Mouse (Mus musculus) midbrain, embryonic 13.5 days (tissue): ENCODE measurements at regions not wholly inside any gene's neighbourhood (a gene's known extent, or its start where the extent isn't known, plus 50 kb on each side); places are given as distances from the start of the nearest gene placed in this dataset.

ENCODE experiments used
- ATAC-seq: fragments of 200-750 bp; cut with Nextera tagmentation; 2 replicates; pipeline ENCODE4 v1.8.0; 2017; ENCODE audit warnings: mild to moderate bottlenecking, moderate TSS enrichment, moderate library complexity
- H3K27ac ChIP-seq: fragments of 300-500 bp; sonication (generic); 2 replicates; pipeline ENCODE4 v1.5.1; 2015; ENCODE audit warnings: inconsistent platforms, mild to moderate bottlenecking, moderate library complexity
- H3K27me3 ChIP-seq: fragments of 300-500 bp; sonication (generic); 2 replicates; pipeline ENCODE4 v1.6.1; 2015; ENCODE audit warnings: mild to moderate bottlenecking, inconsistent platforms
- H3K36me3 ChIP-seq: fragments of 300-500 bp; sonication (generic); 2 replicates; pipeline ENCODE4 v1.6.1; 2015; ENCODE audit warnings: mild to moderate bottlenecking, inconsistent platforms
- H3K4me1 ChIP-seq: fragments of 300-500 bp; sonication (generic); replicated peaks from 2 replicates; pipeline ENCODE4 v1.6.1; 2015; ENCODE audit warnings: inconsistent platforms
- H3K4me2 ChIP-seq: fragments of 300-500 bp; sonication (generic); replicated peaks from 2 replicates; pipeline ENCODE4 v1.6.1; 2015; ENCODE audit warnings: moderate library complexity, mild to moderate bottlenecking, inconsistent platforms
- H3K4me3 ChIP-seq: fragments of 300-500 bp; sonication (generic); replicated peaks from 2 replicates; pipeline ENCODE4 v1.5.1; 2015; ENCODE audit warnings: mild to moderate bottlenecking, inconsistent platforms
- H3K9ac ChIP-seq: fragments of 300-500 bp; sonication (generic); replicated peaks from 2 replicates; pipeline ENCODE4 v1.6.1; 2015; ENCODE audit warnings: mild to moderate bottlenecking, inconsistent platforms
- H3K9me3 ChIP-seq: fragments of 300-500 bp; sonication (generic); 2 replicates; pipeline ENCODE4 v1.6.1; 2016; ENCODE audit warnings: mild to moderate bottlenecking, inconsistent platforms
- WGBS: fragments of 180-500 bp; shearing (Covaris S2); methylation state at CpG from one replicate; pipeline ENCODE4 v1.1.7; 2015; 5-methylcytosine and 5-hydroxymethylcytosine counted together

DNA sequence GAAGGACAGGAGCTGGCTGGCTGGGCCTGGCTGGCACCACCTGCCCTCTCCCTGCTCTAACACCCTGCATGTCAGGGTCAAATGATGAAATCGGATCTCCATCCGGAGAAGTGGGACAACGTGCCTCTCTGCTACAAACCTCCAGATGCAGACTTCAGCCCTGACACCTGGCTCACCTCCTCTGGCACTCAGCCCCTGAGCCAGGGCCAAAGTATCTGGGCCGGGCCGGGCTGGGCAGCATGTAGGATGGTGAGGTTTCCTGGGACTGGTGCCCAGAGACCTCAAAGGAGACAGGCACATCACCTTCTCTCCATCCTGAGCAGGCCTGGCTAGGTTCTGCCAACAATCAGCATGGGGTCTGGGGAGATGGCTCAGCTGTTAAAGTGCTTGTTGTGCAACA lies 113.5 kb downstream of the Tfcp2l1 start:
- no peak overlapping the region for H3K9ac ChIP-seq
- H3K4me2 ChIP-seq = no peak overlapping the region
- no peak overlapping the region for H3K4me3 ChIP-seq
- no peaks in the 10 kb centered on the region for H3K36me3 ChIP-seq
- no peaks in the 10 kb centered on the region for H3K4me1 ChIP-seq
- 93% methylated on average over 5 of the region's 5 CpGs for WGBS
- no peaks in the 10 kb centered on the region for H3K9me3 ChIP-seq
- no peaks in the 10 kb centered on the region for H3K27me3 ChIP-seq
- no peak overlapping the region for H3K27ac ChIP-seq
- no peak for ATAC-seq

DNA sequence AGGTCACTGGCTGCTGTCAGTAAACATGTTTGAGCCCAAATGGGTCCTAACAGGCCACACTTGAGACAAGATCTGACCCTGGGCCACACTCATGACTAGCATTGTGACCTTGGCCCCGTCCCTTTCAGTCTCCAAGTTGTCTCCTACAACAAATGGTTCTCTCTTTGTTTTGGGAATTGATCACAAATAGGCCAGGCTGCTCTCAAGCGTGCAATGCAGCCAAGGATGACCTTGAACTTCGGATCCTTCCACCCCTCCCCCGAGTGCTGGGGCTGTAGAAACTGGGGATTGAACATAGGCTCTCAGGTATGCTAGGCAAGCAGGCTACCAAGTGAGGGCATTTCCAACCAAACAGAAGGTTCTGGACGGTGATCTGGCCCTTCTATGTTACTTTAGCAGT lies 120.5 kb downstream of the Tfcp2l1 start:
- no peak overlapping the region for H3K9ac ChIP-seq
- no peak for ATAC-seq
- H3K36me3 ChIP-seq = no peaks in the 10 kb centered on the region
- no peak overlapping the region for H3K4me2 ChIP-seq
- H3K9me3 ChIP-seq = no peaks in the 10 kb centered on the region
- no peaks in the 10 kb centered on the region for H3K27me3 ChIP-seq
- no peak overlapping the region for H3K4me3 ChIP-seq
- no peak overlapping the region for H3K27ac ChIP-seq
- WGBS = 69% methylated on average over 5 of the region's 5 CpGs
- H3K4me1 ChIP-seq = no peaks in the 10 kb centered on the region

DNA sequence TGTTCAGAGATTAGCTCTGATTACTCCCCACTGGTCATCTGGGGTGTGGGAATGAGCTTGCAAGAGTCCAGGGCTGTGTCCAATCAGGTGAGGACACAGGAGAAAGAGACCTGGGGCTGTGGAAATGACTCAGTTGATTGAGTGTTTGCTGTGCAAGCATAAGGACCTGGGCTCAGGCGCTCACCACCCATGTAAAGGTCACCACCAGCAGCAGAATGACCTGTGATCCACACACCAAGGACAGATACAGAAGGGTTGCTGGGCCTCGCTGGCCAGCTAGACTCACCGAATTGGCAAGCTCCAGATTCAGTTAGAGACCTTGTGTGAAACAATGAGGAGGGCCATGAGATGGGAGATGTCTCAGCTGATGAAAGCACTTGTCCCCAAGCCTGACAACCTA lies 125.1 kb downstream of the Tfcp2l1 start:
- ATAC-seq = no peak
- no peaks in the 10 kb centered on the region for H3K36me3 ChIP-seq
- H3K4me3 ChIP-seq = no peak overlapping the region
- H3K9ac ChIP-seq = no peak overlapping the region
- no peak overlapping the region for H3K4me2 ChIP-seq
- H3K27me3 ChIP-seq = no peaks in the 10 kb centered on the region
- H3K27ac ChIP-seq = no peak overlapping the region
- WGBS = 84% methylated on average over 3 of the region's 3 CpGs
- H3K9me3 ChIP-seq = no peaks in the 10 kb centered on the region
- H3K4me1 ChIP-seq = peaks cover 7% of the 10 kb centered on the region; the same call in 1 of the 2 replicates

DNA sequence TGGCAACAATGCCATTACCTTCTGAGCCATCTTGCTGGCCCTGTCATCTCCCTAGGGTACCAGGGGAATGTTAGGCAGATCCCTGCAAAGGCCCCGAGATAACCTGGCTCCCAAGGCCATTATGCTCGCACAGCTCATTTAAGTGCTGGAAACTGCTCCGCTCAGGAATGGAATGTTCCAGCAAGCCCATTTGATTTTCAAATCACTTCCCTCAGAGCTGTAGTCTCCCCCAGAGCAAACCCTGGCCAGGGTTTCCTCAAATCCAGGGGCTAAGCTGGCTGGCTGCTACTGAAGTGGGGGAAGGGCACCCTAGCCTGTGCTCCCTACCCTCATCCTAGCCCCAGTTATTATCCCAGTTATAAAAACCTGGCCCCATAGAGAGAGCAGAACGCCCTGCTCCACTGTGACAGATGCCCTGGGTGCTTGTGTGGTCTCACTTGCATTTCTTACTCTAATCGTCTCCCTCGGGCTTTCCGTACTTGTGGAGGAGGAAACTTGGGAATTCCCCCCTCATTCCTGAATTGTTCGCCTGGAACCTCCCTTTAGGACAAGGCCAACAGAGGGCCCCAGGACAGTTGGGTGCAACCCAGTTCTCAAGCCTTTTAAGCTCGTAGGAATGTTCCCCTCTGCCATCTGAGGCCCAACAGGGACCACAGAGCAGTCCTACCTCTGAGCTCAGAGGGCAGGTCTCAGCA lies 128.6 kb downstream of the Tfcp2l1 start:
- Histone ChIP-seq H3K9me3 (no peaks in the 10 kb centered on the region), H3K4me1 (peaks cover 9% of the 10 kb centered on the region; the same call in 1 of the 2 replicates), H3K27me3 (no peaks in the 10 kb centered on the region), H3K27ac (no peak overlapping the region), H3K4me3 (no peak overlapping the region), H3K36me3 (no peaks in the 10 kb centered on the region), H3K4me2 (no peak overlapping the region), H3K9ac (0 out of 2 replicates have a peak overlapping the region, but pooled peaks have one; percentile 19)
- whole genome bisulfite sequencing = 58% methylated on average over 9 of the region's 9 CpGs
- no peak for ATAC-seq

DNA sequence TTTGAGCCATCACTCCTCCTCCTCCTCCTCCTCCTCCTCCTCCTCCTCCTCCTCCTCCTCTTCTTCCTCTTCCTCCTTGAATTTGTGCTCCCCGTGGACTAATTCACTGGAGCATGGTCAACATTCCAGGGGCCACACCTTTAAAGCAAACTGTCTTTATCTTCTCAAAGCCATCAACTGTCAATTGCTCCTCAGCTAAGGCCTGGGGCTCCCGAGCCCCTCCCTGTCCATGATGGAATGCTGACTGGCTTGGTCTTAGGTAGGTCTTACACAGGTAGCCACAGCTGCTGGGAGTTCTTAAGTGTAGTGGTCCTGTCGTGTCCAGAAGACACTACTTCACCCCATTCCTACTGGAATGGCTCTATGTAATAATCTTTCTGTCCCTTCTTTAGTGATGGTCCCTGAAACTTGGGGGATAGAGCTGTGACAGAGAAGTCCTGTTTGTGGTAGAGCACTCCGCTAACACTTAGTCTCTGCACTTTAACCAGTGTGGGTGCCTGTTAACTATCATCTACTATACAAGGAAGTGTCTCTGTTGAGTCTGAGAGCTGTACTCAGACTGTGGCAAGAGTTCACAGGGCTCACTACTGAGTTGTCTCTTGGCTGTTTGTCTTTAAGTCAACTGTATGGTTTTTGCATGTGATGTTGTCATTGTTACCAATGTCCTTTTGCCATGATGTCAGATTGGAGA lies 129.7 kb downstream of the Tfcp2l1 start:
- Histone ChIP-seq H3K27me3 (no peaks in the 10 kb centered on the region), H3K9me3 (no peaks in the 10 kb centered on the region), H3K27ac (no peak overlapping the region), H3K4me2 (no peak overlapping the region), H3K4me1 (peaks cover 9% of the 10 kb centered on the region; the same call in 1 of the 2 replicates), H3K36me3 (no peaks in the 10 kb centered on the region), H3K9ac (no peak overlapping the region), H3K4me3 (no peak overlapping the region)
- WGBS = 82% methylated on average over 3 of the region's 4 CpGs
- no peak for ATAC-seq

DNA sequence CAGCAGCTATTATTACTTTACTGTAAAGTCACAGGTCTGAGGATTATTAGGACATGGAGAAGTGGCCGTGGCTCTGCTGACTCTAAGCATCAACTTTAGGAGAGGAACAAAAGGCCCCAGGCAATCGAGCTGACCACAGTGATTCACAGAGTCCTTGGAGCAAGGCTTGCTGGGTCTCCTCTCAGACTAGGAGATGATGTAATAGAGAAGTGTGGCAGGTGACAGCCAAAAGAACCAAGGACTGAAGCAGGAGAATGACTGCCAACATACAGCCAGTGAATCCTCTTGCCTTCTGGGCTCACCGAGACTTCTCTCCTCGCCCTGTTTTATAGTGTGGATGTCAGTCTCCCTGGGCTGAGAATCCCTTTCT lies 130.3 kb downstream of the Tfcp2l1 start:
- WGBS = 69% methylated on average over 4 of the region's 4 CpGs
- Histone ChIP-seq H3K9ac (no peak overlapping the region), H3K36me3 (no peaks in the 10 kb centered on the region), H3K27me3 (no peaks in the 10 kb centered on the region), H3K27ac (no peak overlapping the region), H3K9me3 (no peaks in the 10 kb centered on the region), H3K4me3 (no peak overlapping the region), H3K4me2 (no peak overlapping the region), H3K4me1 (peaks cover 9% of the 10 kb centered on the region; the same call in 1 of the 2 replicates)
- ATAC-seq = no peak

DNA sequence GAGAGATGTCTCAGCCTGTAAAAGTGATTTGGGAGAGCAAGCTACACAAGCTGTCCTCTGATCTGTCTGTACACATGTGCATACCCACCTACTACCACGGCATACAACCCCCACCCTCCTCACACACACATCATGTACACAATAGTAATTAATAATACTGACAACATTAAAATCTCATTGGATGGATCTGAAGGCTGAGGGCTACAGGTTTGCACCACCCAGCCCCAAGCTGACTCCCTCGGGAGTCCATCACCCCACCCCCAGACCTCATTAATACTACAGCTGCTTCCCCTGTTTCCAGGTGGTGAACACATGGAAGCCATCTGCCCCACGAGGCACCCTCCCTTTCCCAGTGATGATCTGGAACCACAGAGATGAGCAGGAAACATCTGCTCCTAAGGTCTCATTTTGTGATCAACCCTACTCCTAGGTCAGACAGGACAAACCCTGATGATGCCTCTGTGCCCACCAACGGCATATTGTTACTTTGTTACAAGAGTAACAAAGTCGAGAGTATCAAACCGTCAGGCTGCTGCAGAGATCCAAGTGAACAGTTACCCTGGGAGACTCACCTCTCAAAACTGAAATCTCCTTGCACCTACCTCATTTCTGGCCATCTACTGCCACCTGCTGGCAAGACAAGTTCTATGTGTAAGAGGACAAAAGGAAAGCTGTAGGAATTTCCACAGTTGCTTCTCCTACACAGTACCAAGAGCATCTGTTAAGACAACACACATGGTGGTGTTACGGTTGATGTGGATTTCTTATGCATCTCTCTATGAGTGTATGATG lies 131.6 kb downstream of the Tfcp2l1 start:
- Histone ChIP-seq H3K36me3 (no peaks in the 10 kb centered on the region), H3K9ac (no peak overlapping the region), H3K27ac (no peak overlapping the region), H3K4me1 (peaks cover 9% of the 10 kb centered on the region; the same call in 1 of the 2 replicates), H3K4me3 (no peak overlapping the region), H3K27me3 (no peaks in the 10 kb centered on the region), H3K4me2 (no peak overlapping the region), H3K9me3 (no peaks in the 10 kb centered on the region)
- ATAC-seq = peak; percentile 77
- 36% methylated on average over 7 of the region's 7 CpGs for WGBS

DNA sequence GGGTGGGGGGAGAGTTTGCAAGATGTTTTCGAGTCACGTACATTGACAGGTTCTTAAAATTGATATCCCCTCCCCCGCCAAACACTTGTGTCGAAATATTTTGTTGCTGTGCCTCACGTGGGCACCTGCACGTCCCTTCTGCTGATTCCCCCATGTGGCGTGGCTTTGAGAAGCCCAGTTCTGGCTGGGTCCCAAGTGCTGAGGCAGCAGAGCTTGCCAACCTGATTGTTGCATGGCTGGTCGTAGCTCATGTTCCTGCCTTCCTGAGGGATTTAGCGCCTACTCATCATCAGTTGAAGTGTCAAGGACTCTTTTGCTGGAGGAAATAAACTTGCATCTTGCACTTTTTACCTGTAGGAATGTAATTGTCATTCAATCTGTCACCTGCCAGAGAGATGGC lies 137.8 kb downstream of the Tfcp2l1 start:
- H3K9me3 ChIP-seq = no peaks in the 10 kb centered on the region
- H3K4me3 ChIP-seq = no peak overlapping the region
- no peak overlapping the region for H3K27ac ChIP-seq
- no peak for ATAC-seq
- H3K9ac ChIP-seq = no peak overlapping the region
- no peaks in the 10 kb centered on the region for H3K4me1 ChIP-seq
- H3K4me2 ChIP-seq = no peak overlapping the region
- 72% methylated on average over 9 of the region's 9 CpGs for WGBS
- no peaks in the 10 kb centered on the region for H3K27me3 ChIP-seq
- H3K36me3 ChIP-seq = no peaks in the 10 kb centered on the region

DNA sequence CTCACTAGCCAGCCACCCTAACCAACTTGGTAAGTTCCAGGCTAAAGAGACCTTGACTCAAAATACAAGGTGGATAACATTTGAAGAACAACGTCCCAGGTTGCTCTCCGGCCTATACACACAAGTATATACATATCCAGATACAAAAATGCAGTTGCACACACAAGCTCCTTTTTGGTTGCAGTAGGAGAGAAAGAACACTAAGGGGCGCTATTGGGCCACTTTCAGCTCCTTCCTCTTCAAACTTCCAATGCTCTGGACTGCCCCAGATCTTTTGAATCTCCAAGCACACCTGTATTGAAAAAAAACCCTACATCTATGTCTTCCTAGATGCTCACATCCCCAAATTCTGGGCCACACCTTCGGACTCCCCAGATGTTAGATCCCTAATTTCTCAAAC lies 141.1 kb downstream of the Tfcp2l1 start:
- H3K4me1 ChIP-seq = no peaks in the 10 kb centered on the region
- H3K27me3 ChIP-seq = no peaks in the 10 kb centered on the region
- no peak overlapping the region for H3K4me2 ChIP-seq
- H3K4me3 ChIP-seq = no peak overlapping the region
- WGBS = 29% methylated on average over 4 of the region's 4 CpGs
- no peaks in the 10 kb centered on the region for H3K9me3 ChIP-seq
- no peak overlapping the region for H3K9ac ChIP-seq
- no peak overlapping the region for H3K27ac ChIP-seq
- no peaks in the 10 kb centered on the region for H3K36me3 ChIP-seq
- no peak for ATAC-seq

DNA sequence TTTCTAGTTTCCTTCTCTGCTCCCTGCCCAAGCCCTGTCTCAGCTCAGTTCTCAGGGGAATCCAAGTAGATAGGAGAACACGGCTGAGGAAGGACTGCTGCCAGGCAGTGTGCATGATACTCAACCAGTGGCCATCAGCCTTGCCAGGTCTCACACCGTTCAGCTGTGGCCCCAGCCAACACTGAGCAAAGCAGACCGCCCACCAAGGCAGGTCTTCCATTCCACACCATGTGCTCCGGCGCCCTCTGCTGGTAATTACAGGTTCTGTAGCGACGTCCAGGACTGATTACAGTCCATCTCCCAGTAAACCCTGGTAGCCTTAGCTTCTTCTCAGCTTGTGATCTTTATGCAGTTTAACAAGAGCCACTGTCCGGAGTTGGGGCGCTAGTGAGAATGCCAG lies 144.5 kb downstream of the Tfcp2l1 start:
- WGBS = 18% methylated on average over 9 of the region's 9 CpGs
- Histone ChIP-seq H3K4me1 (peaks cover 22% of the 10 kb centered on the region), H3K27me3 (peaks cover 7% of the 10 kb centered on the region; the same call in 1 of the 2 replicates), H3K9me3 (no peaks in the 10 kb centered on the region), H3K27ac (no peak overlapping the region), H3K9ac (no peak overlapping the region), H3K36me3 (no peaks in the 10 kb centered on the region), H3K4me3 (no peak overlapping the region), H3K4me2 (no peak overlapping the region)
- ATAC-seq = no peak

DNA sequence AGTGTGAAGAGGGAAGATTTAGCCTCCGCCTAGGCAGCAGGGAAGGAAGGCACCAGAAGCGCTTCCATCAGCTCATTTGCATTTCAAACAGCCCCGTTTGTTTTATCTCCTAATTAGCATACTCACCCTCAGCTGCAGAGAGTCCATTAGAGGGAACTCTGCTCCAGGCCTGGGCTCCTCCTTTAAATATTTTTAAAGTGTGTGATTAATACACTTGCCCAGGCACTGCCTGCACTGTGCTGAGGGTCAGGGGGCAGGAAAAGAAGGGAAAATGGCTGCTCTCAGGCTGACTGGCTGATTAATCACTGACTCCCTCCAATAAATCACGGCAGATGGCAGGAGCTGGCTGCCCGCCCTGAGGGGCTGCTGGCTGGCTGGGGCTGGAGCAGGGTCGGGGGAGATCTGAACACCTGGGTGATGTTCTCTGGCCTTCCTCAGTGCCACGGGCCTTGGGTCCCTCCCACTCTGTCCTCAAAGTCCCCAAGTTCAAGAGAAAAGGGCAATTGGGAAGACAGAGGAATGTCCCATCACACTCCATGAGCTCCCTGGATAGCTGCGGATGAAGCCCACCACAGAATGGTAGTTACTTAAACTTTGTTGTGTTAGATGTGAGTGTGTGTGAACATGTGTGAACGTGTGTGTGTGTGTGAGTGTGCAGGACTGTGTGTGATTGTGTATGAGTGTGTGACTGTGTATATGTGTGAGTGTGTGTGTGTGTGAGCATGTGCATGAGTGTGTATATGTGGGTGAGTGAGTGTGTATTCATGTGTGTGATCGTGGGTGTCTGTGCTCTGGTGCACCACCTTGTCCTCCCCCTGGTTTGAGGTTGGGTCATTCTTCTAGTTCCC lies 149.1 kb downstream of the Tfcp2l1 start:
- Histone ChIP-seq H3K36me3 (no peaks in the 10 kb centered on the region), H3K9ac (no peak overlapping the region), H3K4me2 (peak overlapping the region; percentile 20; the same call in 1 of the 2 replicates), H3K27me3 (peaks cover 7% of the 10 kb centered on the region; the same call in 1 of the 2 replicates), H3K9me3 (no peaks in the 10 kb centered on the region), H3K4me1 (peaks cover 24% of the 10 kb centered on the region), H3K4me3 (no peak overlapping the region), H3K27ac (peak overlapping the region; percentile 78)
- WGBS = 27% methylated on average over 10 of the region's 10 CpGs
- peak; percentile 93 for ATAC-seq
